ENCODE assay signal across 15 mouse cellular contexts in the genomic region with DNA sequence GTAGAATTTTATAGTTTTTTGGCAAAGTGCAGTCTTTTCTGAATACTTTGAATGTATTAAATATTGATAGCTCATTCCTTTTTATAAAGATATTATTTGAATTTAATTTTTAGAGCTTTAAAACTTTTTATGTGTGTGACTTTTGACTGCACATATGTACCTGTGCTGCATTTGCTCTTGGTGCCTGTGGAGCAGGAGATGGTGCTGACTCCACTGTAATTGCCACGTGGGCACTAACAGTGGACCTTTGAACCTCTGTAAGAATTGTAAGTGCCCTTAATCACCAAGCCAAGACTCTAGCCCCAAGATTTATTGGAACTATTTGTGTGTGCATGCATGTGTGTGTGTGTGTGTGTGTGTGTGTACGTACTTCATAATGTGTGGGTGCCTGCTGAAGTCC.
"Had no signal": no experiment of that assay in that cellular context is flagged by ENCODE, and none has a peak within 500 bp of the region (broad histone marks: within the 10 kb centered on the region; RNA-seq: fewer than 3 reads in every experiment).

No protein-coding gene starts in this region.

- H3K27ac ChIP-seq: hindbrain, embryonic 14.5 days; kidney, postnatal 0 days; liver, embryonic 14.5 days; midbrain, embryonic 10.5 days; midbrain, embryonic 15.5 days; neural tube, embryonic 13.5 days; stomach, embryonic 15.5 days had no signal

- ATAC-seq: lung, postnatal 0 days; midbrain, embryonic 15.5 days had no signal

- H3K9me3 ChIP-seq: midbrain, embryonic 10.5 days; midbrain, embryonic 15.5 days; neural tube, embryonic 13.5 days; stomach, embryonic 15.5 days had no signal

- DNase-seq: left cerebral cortex, postnatal 4 days; lung, adult 2 months; lung, postnatal 4 days; retina, postnatal 1 day; right cerebral cortex, postnatal 4 days; thymus, adult 2 months; thymus, postnatal 25 days had no signal

- H3K27me3 ChIP-seq: midbrain, embryonic 15.5 days; neural tube, embryonic 13.5 days; stomach, embryonic 15.5 days had no signal

- H3K9ac ChIP-seq: hindbrain, embryonic 14.5 days; liver, embryonic 14.5 days; midbrain, embryonic 15.5 days; neural tube, embryonic 13.5 days; stomach, embryonic 15.5 days had no signal

- H3K4me3 ChIP-seq: midbrain, embryonic 10.5 days; midbrain, embryonic 15.5 days; neural tube, embryonic 13.5 days; stomach, embryonic 15.5 days had no signal

- H3K4me1 ChIP-seq: midbrain, embryonic 15.5 days had no signal

- H3K36me3 ChIP-seq: midbrain, embryonic 15.5 days; neural tube, embryonic 13.5 days; stomach, embryonic 15.5 days had no signal

- H3K4me2 ChIP-seq: hindbrain, embryonic 14.5 days; midbrain, embryonic 15.5 days; neural tube, embryonic 13.5 days; stomach, embryonic 15.5 days had no signal
